Mouse (Mus musculus) cerebellum, adult (tissue): ENCODE measurements around the gene Zfp217.
A peak's percentile ranks its signal among the peaks of the same experiment; 100 is the strongest.

Experiments used
- ATAC-seq: cut with Nextera tagmentation; 2 replicates; pipeline ENCODE4 v1.9.2; 2017; ENCODE audit warnings: mild to moderate bottlenecking, moderate library complexity, mixed read lengths; ENCODE audit not compliant: insufficient number of reproducible peaks, low FRiP score, low TSS enrichment

Gene Zfp217

DNA sequence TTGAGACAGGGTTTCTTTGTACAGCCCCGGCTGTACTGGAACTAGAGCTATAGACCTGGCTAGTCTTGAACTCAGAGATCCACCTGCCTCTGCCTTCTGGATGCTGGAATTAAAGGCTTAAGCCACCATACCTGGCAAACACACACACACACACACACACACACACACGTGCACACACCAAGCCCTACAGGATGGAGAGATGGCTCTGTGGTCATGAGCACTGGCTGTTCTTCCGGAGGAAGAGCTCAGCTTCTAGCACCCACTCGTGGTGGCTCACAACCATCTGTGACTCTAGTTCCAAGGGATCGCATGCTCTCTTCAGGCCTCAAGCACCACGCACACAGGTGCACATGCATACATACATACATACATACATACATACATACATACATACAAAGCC, 43.5 kb downstream of the Zfp217 start:
- no peak for ATAC-seq

DNA sequence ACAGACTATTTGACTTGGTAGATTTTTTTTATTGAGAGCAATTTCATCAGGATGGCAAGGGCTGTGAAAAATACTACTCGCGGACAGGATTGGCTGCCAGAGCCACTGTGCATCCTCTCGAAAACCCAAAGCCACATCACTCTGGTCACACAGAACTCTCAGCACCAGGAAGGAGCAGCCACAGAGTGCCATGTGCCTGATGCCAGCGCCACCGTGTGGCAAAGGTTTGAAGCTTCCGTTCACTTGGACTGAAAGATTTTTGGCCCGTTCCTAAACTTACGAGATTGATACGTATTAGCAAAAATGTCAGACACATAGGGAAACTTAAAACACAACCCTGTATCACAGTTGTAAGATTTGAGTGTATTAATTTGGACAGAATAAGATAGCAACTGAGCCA, 44.1 kb downstream of the Zfp217 start:
- ATAC-seq: no peak

DNA sequence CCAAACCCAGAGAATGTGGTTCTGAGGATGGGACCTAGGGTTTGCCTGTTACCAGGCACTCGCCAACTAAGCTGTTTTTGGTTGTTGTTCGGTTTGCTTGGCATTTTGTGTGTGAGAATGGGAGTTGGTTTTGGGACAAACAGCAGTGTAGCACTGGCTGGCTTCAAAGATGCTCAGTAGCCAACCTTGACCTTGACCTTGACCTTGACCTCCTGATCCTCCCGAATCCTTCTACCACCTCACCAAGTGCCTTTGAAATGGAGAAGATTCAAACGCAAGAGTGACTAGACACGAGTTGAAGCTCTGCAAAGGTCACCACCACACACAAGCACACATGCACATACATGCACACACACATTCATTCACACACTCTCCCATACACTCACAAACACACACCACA, 44.6 kb downstream of the Zfp217 start:
- ATAC-seq: no peak

DNA sequence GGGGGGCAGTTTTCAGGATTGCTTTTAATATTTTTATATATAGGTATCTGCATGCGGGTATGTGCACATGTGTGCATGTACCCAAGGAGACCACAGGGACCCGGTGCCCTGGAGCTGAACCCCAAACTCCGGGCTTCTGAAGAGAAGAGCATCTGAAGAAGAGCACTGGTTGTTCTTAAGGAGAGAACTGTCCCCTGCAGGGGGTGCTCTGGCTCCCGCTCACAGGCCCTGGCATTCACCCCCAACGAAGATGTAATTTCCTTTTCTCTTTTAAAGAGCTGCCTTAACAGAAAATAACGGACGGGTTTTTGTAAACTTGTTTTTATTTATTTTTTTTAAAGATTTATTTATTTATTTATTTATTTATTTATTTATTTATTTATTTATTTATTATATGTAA, 46.0 kb downstream of the Zfp217 start:
- ATAC-seq: no peak

DNA sequence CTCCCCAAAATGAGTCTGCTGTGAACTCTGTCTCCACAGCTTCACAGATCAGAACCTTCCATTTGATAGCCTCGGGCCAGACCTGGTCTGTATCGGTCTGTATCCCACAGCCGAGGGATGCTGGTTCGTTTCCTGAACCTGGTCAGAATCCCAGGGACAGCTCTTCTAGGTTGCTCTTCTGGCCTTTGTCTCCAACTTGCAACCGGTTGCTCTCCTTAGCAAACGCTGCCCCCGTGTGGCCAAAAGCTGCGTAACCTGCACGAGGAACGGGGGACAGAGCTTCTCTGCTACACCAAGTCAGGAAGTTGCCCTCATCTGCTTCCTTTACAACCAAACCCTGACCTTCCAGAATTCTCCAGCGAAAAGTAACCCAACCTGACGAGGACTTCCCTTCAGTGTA, 46.8 kb downstream of the Zfp217 start:
- ATAC-seq: peak; percentile 22; the same call in 1 of the 2 replicates

DNA sequence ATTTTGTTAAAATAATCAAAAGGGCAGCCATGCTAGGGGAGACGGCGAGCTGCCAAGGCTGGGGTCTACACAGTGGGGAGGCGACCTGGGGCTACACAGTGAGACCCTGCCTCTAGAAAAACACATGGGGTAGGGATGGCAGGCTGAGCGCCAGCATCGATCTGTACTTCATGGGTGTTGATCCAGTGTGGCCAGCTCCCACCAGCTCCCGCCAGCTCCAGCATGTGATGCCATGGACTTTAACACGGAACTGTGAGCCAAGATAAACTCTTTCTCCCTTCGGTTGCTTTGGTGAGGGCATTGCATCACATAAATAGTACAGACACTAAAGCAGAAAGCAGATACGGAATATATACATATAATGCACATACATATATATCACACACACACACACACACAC, 53.0 kb downstream of the Zfp217 start:
- no peak for ATAC-seq

DNA sequence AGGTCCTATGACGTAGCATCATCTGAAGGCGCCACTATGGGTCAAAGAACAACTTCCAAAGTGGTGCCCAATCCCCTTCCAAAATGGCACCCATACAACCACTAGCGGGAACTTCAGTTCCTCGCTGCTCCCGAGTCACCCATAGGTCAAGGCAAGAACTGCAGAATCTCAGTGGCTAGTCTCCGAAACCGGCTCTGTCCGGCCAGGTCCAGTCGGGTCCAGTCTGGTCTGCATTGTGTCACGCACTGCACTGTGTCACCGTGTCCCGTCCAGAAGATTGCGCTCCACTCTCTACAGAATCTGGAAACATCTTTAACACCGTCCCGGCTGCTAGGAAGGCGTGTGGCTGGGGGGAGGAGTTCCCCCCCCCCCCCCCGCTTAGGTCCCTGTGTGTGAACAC, 53.7 kb downstream of the Zfp217 start:
- ATAC-seq: no peak

DNA sequence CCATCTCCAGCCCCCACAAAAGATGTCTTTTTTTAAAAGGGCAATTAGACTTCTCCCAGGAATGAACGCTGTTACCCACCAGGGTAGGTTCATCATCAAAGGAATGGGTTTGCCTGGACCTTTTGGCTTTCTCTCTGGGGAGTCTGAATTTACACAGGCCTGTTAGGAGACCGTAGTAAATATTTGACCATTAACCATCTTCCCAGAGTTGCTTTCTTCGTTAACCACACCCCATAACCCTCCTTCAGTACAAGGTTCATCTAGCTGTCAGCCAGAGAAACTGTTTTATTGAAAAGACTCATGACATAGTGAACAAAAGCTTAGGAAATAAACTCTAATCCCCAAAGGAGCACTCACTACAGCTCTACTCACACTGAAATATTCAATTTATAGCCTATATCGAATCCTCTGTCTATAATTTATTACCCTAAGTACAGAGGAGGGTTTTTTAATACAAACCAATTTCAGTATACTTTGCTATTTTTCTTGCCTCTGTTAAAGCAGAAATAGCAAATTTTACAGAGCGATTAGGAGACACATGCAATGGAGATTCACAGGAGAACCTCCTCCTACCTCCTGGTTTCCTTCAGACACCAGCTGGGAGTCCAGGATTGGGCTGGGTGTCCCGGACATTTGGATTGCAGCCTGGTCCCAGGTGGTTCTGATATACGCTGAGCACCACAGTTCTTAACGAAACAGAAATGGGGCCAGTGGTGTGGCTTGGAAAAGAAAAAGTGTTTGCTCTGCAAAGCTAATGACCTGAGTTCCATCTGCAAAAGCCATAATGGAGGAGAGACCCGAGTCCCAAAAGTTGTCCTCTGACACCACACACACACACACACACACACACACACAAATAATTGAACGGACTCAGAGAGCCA, 56.1 kb downstream of the Zfp217 start:
- ATAC-seq: no peak

DNA sequence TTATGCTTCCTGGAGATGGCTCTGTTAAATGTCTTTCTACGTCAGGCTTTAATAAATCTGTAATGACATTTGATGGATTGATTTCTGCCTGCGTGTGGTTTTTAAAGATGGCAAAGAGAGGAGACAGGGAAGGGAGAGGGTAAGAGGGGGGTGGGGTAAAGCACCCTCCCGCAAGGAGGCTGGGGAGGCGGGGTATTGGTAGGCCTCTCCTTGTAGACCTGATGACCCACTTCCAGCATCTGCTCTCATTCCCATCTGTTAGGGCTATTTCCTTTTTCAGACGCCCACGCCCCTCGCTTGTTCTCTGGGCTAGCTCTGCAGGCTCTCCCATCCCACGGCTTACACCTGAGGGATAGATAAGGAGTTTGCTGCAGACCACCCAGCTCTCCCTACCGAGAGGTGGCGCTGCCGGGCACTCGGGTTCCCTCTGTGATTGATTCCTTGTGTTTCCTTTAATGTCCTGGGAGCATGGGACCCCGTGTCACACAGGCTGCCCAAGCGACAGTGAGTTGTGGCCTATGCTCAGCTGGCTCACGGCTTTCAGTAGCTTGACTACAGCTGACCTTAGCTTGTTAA, 69.4 kb downstream of the Zfp217 start:
- no peak for ATAC-seq

DNA sequence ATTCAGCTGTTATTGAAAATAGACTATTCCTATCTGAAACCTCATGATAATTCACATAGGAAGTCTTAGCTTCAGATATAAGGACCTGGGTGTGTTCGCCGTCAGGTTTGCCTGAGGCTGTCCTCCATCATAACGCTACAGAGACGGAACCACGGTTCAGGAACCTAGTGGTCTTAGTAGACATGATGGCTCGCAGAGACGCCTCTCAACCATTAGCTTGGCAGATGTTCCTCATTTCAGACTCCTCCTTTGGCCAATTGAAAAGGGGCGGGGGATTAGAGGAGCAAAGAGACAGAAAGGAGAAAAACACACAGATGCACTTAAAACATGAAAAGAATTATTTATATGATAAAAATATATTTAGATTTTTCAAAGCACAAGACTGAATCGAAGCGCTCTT, 69.9 kb downstream of the Zfp217 start:
- ATAC-seq: no peak

DNA sequence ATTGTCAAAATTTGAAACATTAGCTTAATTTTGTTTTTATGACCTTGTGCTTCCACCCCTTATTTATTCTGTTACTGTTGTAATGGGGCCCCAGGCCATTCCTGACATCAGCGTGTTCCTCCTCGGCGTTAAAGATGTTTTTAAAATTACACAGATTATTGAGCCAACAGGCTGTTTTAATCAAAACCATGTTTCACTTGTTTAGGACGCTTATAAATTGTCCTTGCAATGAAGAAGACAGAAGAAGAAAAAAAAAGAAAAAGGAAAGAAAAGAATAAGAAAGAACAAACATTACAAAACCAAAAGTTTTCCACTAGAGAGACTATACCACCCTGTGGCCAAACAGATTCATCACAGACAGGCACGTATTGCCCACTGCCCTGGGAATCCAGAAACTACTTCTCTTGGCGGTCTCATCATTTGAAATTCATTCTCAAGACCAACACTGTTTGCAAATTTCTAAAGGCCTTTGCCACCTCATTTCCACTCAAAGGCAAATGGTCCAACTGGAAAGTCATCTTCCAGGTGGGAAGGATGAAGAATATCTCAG, 70.9 kb downstream of the Zfp217 start:
- ATAC-seq: no peak

DNA sequence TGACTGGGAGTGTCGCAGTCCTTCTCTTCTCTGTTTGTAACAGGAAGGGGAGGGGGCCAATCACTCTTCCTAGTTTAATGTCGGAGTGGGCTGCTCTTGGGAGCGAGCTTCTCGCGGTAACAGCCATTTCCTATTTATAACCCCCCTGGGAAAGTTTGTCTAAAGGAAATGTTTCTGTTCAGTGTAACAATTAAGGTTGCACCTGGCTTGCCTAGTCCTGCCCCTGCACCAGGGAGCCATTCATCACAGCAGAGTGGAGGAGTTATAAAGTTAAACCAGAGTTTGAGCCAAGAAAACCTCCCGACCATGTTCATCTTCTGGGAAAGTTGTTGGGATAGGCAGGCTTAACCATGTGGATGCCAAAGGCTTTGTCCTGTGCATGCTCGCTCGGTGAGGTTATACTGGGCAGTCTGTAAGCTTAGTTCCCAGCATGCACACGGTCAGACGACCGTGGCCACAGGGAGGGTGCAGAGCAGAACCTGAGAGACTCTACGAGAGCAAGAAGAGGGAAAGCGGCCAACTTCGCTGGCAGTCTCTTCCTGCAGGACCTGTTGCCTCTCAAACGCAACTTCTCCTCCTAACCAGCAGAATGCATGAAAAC, 77.2 kb downstream of the Zfp217 start:
- ATAC-seq: no peak

DNA sequence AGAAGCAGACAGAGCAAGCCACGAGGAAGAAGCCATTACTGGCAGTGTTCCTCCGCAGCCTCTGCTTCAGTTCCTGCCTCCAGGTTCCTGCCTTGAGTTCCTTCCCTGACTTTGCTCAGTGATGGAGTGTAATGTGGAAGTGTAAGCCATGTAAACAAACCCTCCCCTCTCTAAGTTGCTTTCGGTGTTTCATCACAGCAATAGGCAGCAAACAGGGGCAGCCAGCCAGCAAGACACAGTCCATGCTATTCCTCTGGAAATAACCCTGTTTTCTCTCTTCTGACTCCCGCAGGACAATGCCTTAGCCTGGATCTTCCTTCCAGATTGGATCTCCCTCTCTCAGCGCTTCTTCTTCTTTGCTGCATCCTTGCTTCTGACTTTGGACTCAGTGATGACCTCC, 77.9 kb downstream of the Zfp217 start:
- ATAC-seq: no peak

DNA sequence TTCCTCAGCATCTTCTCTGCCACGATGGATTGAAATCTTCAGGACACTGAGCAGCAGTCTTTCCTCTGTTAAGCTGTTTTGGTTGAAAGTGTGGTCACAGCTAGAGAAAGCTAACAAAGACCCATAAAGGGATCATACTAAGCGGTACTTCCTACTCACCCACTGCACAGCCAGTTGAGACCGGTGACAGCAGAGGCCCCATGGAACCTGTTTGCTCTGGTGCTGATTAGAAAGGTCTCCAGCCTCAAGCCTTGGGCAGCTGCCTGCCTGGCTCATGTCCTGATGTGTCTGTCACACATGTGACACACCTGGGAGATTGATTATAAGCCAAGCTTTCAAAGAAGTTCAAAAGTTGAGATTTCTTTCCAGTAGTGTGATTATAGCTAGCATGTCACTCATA, 85.5 kb downstream of the Zfp217 start:
- no peak for ATAC-seq

DNA sequence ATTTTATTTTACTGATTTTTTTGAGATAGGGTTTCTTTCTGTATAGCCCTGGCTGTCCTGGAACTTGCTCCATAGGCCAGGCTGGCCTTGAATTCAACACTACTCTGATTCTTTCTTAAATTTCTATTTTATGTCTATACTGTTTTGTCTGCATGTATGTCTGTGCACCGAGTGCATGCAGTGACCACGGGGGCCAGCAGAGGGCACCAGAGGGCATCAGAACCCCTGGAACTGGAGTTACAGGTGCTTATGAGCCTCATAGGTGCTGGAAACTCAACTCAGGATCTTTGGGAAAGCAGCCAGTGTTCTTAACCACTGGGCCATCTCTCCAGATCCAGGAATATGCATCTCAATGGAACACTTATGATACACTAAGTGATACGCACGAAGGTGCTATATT, 87.8 kb downstream of the Zfp217 start:
- no peak for ATAC-seq

DNA sequence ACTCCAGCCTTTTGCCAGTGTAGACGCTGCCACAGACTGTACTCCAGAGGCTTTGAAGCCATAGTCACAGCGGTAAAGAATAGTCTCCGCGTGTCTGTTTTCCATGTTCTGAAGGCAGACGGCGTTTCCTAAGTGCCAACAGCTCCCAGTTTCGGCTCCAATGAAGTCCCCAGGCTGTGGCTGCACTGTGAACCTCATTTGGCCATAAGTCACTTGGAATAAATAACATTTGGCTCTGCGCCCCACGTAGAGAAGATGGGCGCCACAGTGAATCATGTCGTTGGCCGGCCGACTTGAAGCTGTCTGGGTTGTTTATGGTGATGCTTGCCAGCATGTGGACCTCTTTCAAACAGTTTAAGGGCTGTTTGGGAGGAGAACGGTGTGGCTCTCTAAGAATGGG, 89.1 kb downstream of the Zfp217 start:
- ATAC-seq: no peak
